Mouse (Mus musculus) stomach, postnatal 0 days (tissue): ENCODE results near the gene Trub1. TPM values are rescaled to one million over a fixed set of nuclear protein-coding genes. Genes with fewer than 3 reads are reported as not detected.

Source experiments
- ATAC-seq: fragments of 200-750 bp; cut with Nextera tagmentation; 2 replicates; pipeline ENCODE4 v1.8.0; 2017; ENCODE audit not compliant: low FRiP score, low TSS enrichment
- DNase-seq: peaks from one replicate; pipeline ENCODE4 v3.0.0-alpha.2; 2016; ENCODE audit warnings: low spot score
- H3K27ac ChIP-seq: fragments of 300-500 bp; sonication (generic); replicated peaks from 2 replicates; pipeline ENCODE4 v1.5.1; 2014; ENCODE audit warnings: mild to moderate bottlenecking, control low read depth
- H3K27me3 ChIP-seq: fragments of 300-500 bp; sonication (generic); 2 replicates; pipeline ENCODE4 v1.6.1; 2014; ENCODE audit warnings: low read length; ENCODE audit not compliant: control insufficient read depth, insufficient read depth
- H3K36me3 ChIP-seq: fragments of 300-500 bp; sonication (generic); 2 replicates; pipeline ENCODE4 v1.6.1; 2014; ENCODE audit warnings: low read length, mixed read lengths; ENCODE audit not compliant: control insufficient read depth, insufficient read depth
- H3K4me1 ChIP-seq: fragments of 300-500 bp; sonication (generic); replicated peaks from 2 replicates; pipeline ENCODE4 v1.6.1; 2014; ENCODE audit warnings: antibody characterized with exemption; ENCODE audit not compliant: control insufficient read depth, insufficient read depth
- H3K4me2 ChIP-seq: fragments of 300-500 bp; sonication (generic); replicated peaks from 2 replicates; pipeline ENCODE4 v1.6.1; 2014; ENCODE audit warnings: low read depth, mild to moderate bottlenecking, control low read depth, moderate library complexity
- H3K4me3 ChIP-seq: fragments of 300-500 bp; sonication (generic); 2 replicates; pipeline ENCODE4 v1.5.1; 2014; ENCODE audit warnings: low read depth, low read length, control low read depth
- H3K9ac ChIP-seq: fragments of 300-500 bp; sonication (generic); 2 replicates; pipeline ENCODE4 v1.6.1; 2014; ENCODE audit warnings: mild to moderate bottlenecking, low read length, control low read depth, mixed read lengths
- H3K9me3 ChIP-seq: fragments of 300-500 bp; sonication (generic); 2 replicates; pipeline ENCODE4 v1.6.1; 2016; ENCODE audit warnings: low read length; ENCODE audit not compliant: control insufficient read depth
- CTCF ChIP-seq: IDR thresholded peaks from 2 replicates; pipeline ENCODE4 v1.5.1; 2016; ENCODE audit warnings: antibody characterized with exemption, low read depth, mild to moderate bottlenecking, moderate library complexity
- EP300 ChIP-seq: optimal IDR thresholded peaks from 2 replicates; pipeline ENCODE3; 2016; ENCODE audit warnings: antibody characterized with exemption
- WGBS: fragments of 180-500 bp; shearing (Covaris S2); extraction: QIAGEN DNeasy Blood & Tissue Kit; methylation state at CpG from one replicate; pipeline ENCODE4 v1.1.7; 2014; 5-methylcytosine and 5-hydroxymethylcytosine counted together
- polyA plus RNA-seq: library from polyadenylated mRNA; unstranded; fragments of >200 nt; fragmentation: Nextera tagmentation; extraction: Ambion mirVana; gene quantifications from 2 replicates; pipeline ENCODE4 v1.2.1, GENCODE M21; 2015

Gene Trub1
- 12.1 and 15.1 TPM in 2 replicates for polyA plus RNA-seq

DNA sequence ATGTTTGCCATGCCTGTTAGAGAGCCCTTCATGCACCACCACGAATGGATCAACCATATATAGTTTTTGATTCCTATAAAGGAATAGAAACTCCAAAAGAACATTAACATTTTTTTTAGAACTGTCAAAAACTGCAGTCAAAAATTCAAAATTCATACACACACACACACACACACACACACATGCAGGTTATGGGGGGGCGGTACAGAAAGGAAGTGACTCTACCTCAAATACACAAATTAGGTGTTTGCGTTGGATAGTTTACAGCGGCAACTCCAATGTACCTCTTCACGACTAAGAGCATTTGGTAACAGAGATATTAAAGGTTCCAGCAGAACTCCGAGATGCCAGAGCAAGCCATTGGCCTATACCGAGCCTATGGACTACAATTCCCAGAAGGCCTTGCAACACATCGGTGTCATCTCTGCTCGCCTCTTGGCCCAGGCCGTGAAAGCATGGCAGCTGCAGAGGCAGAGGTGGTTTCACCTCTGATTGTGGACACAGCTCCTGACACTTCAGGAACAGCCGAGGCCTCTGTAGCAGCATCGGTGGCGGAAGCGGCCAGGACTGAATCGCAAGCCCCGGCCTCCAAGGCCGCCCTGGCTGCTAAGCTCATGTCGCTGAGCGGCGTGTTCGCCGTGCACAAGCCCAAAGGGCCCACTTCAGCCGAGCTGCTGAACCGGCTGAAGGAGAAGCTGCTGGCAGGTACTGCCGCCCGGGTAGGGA, at the start of gene Trub1:
TSS of gene Trub1 (plus strand) at position 421 of the 726 bp plus-strand sequence.
- Histone ChIP-seq H3K4me2 (peak within 1 kb of the TSS; percentile 81), H3K4me3 (peak within 1 kb of the TSS; percentile 82), H3K36me3 (no peaks in the 10 kb centered on the region), H3K9me3 (no peaks in the 10 kb centered on the region), H3K9ac (peak within 1 kb of the TSS; percentile 80), H3K27ac (peak within 1 kb of the TSS; percentile 49), H3K27me3 (no peaks in the 10 kb centered on the region), H3K4me1 (no peaks in the 10 kb centered on the region)
- 4% methylated on average over 26 of the region's 26 CpGs for WGBS
- DNase-seq (peak; percentile 86), ATAC-seq (peak; percentile 98)
- TF ChIP-seq EP300 (no peak), CTCF (no peak)

DNA sequence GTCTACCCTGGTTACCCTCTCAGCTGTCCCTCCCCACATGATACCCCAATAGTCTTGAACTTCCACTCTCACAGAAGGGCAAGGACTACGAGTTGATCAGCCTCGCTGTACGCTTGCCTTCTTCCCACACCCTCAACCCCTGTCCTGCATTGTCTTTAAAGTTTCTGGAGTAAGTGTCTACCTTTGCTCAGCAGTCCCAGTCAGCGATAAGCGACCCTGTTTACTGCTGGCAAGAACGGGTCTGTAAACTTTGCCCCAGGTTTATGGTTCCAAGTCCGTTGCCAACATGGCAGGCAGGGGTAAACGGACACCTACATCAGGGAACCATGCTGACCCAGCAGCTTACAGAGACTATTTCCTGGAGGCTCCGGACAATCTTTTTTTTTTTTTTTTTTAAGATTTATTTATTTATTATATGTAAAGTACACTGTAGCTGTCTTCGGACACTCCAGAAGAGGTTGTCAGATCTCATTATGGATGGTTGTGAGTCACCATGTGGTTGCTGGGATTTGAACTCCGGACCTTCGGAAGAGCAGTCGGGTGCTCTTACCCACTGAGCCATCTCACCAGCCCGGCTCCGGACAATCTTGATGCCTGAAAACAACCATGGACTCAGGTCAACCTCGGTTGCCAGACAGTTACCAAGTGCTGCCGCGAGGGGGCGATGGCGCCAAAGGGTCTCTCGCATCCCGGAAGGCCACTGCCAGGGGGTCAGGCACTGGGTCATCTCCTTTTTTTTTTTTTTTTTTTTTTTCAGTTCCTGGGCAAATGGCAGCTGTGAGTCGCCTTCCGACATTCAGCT, 48.8 kb upstream of the Trub1 start:
- H3K36me3 ChIP-seq = no peaks in the 10 kb centered on the region
- no peaks in the 10 kb centered on the region for H3K9me3 ChIP-seq
- no peaks in the 10 kb centered on the region for H3K27me3 ChIP-seq
- H3K27ac ChIP-seq = peak overlapping the region; percentile 5; the same call in 1 of the 2 replicates
- WGBS = 15% methylated on average over 24 of the region's 24 CpGs
- no peak overlapping the region for H3K4me3 ChIP-seq
- no peaks in the 10 kb centered on the region for H3K4me1 ChIP-seq
- no peak overlapping the region for H3K9ac ChIP-seq
- peak; percentile 87 for TF ChIP-seq CTCF
- TF ChIP-seq EP300 = no peak
- H3K4me2 ChIP-seq = no peak overlapping the region
- ATAC-seq = peak; percentile 76
- DNase-seq = peak; percentile 86

DNA sequence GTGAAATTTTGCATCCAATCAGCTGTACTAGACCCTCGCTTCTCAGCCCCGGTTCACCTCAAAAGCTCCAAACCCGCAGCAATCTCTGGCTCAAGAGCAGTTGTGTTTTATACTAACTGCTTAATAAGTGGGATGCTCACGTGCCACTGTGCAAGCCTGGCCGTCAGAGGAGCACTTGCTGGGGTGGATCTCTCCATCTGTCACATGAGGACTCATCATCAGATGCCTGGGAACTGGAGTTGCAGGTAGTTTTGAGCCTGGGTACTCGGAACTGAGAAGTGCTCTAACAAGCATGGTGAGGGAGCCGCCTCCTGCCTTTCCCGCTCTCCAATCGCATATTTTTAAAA, 48.2 kb upstream of the Trub1 start:
- Histone ChIP-seq H3K36me3 (no peaks in the 10 kb centered on the region), H3K9ac (no peak overlapping the region), H3K4me3 (no peak overlapping the region), H3K27ac (peak overlapping the region; percentile 5; the same call in 1 of the 2 replicates), H3K9me3 (no peaks in the 10 kb centered on the region), H3K27me3 (no peaks in the 10 kb centered on the region), H3K4me2 (no peak overlapping the region), H3K4me1 (no peaks in the 10 kb centered on the region)
- WGBS = 25% methylated on average over 9 of the region's 9 CpGs
- DNase-seq (no peak), ATAC-seq (no peak)
- TF ChIP-seq EP300 = no peak
- no peak for TF ChIP-seq CTCF

DNA sequence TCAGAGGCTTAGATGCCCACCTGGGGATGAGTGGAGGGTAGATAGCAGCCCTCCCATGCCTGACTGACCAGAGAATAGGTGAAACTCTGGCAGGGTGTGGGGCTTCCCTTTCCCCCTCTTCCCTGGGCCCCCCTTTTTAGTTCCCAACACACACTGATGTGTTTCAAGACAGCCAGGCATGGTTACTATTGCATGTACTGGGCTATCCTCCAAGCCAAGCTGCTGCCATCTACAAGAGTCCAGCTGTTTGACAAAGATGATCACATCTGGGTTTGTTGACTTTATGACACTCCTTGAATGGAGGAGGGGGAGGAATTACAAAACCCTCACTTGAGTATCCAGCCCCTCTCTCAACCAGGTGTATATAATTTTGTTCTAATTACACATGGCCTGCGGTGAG, 44.8 kb upstream of the Trub1 start:
- DNase-seq (no peak), ATAC-seq (no peak)
- no peaks in the 10 kb centered on the region for H3K9me3 ChIP-seq
- H3K4me1 ChIP-seq = no peaks in the 10 kb centered on the region
- WGBS = 85% methylated on average over 1 of the region's 1 CpGs
- H3K4me3 ChIP-seq = no peak overlapping the region
- H3K27ac ChIP-seq = no peak overlapping the region
- no peaks in the 10 kb centered on the region for H3K36me3 ChIP-seq
- H3K27me3 ChIP-seq = no peaks in the 10 kb centered on the region
- no peak overlapping the region for H3K9ac ChIP-seq
- no peak overlapping the region for H3K4me2 ChIP-seq
- no peak for TF ChIP-seq CTCF
- TF ChIP-seq EP300 = no peak

DNA sequence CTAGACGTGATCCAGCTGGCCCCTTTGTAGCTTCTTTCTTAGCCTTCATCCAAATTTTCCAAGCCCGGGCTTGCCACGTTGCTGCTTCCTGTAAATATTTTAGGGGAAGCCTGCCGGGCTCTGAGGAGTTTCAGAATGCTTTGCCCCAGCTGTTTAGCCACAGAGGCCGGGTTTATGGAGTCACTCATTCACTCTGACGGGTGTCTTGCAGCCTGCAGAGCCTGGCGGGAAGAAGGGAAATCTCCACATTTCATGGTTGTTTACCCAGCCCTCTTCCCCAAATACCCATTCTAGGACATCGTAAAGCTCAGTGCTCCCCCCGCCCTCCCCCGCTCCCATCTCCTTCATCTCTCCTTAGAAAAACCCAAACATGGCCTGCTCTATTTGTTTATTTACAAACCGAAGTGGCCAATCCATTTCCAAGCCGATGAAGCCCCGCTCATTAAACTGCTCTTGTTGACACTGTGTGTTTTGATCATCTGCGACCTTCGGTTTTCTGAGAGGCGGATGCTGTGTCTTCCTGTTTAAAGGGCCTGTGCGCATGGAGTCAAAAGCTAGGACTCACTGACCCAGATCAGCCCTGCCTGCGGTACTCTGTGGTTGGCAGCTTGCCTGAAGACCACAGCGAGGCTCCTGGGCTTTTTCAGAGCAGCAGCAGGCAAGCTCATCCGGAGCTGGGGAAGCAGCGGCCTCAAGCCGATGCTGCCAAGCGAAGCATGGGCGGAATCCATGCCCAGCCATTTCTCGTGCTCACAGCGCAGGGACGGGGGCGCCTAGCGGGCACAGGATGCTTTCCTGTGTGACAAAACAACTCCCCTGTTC, 41.1 kb upstream of the Trub1 start:
- peak overlapping the region; percentile 41 for H3K4me2 ChIP-seq
- H3K4me1 ChIP-seq = no peaks in the 10 kb centered on the region
- 17% methylated on average over 29 of the region's 29 CpGs for WGBS
- no peaks in the 10 kb centered on the region for H3K27me3 ChIP-seq
- H3K9me3 ChIP-seq = no peaks in the 10 kb centered on the region
- TF ChIP-seq CTCF (no peak), EP300 (no peak)
- ATAC-seq (peak; percentile 71), DNase-seq (peak; percentile 60)
- no peaks in the 10 kb centered on the region for H3K36me3 ChIP-seq
- H3K27ac ChIP-seq = peak overlapping the region; percentile 78
- H3K9ac ChIP-seq = peak overlapping the region; percentile 47
- H3K4me3 ChIP-seq = no peak overlapping the region
